Mouse (Mus musculus) G1E (cell line): ENCODE data around the gene Plxna4.

ENCODE experiments used
- CTCF ChIP-seq: IDR thresholded peaks from 2 replicates; pipeline ENCODE4 v1.5.1; 2012; ENCODE audit warnings: low read depth, low read length, inconsistent platforms, mixed read lengths
- GATA1 ChIP-seq: IDR thresholded peaks from 2 replicates; pipeline ENCODE4 v1.6.1; 2012; ENCODE audit warnings: borderline replicate concordance, low read length, inconsistent platforms, mixed read lengths
- GATA2 ChIP-seq: IDR thresholded peaks from 2 replicates; pipeline ENCODE4 v1.6.1; 2012; ENCODE audit warnings: low read depth, low read length, inconsistent platforms, borderline replicate concordance
- POLR2AphosphoS5 ChIP-seq: IDR thresholded peaks from 2 replicates; pipeline ENCODE4 v1.6.1; 2012; ENCODE audit warnings: low read depth, low read length, inconsistent platforms; ENCODE audit not compliant: insufficient replicate concordance
- TAL1 ChIP-seq: conservative IDR thresholded peaks from 2 replicates; pipeline ENCODE4 v1.6.1; 2012; ENCODE audit warnings: low read depth, low read length, inconsistent platforms, mixed read lengths

- TF ChIP-seq CTCF (no peak), GATA1 (no peak), TAL1 (no peak), GATA2 (no peak), POLR2AphosphoS5 (no peak)
Measured at GRCm38 (mm10) chr6:32472062-32472461, 115.9 kb downstream of the Plxna4 start.
